ENCODE assay signal across 18 mouse cellular contexts in genomic region chr10:63277010-63277409, GRCm38 (mm10). TPM values are rescaled to one million over a fixed set of nuclear protein-coding genes. Genes with fewer than 3 reads are reported as not detected.
A peak's percentile ranks its signal among the peaks of the same experiment; 100 is the strongest.
DNase-seq lines count a peak whose midpoint lies in the region; ATAC-seq and TF ChIP-seq lines count a peak whose summit lies in the region.
"Had no signal": no experiment of that assay in that cellular context is flagged by ENCODE, and none has a peak within 500 bp of the region (broad histone marks: within the 10 kb centered on the region; RNA-seq: fewer than 3 reads in every experiment).

No protein-coding gene starts in this region.

- ATAC-seq in stomach, embryonic 14.5 days (ENCODE audit: insufficient number of reproducible peaks, insufficient read depth, low FRiP score, low read depth), result peak; percentile 46; the same call in 1 of the 2 replicates
- no peak for ATAC-seq in stomach, postnatal 0 days (ENCODE audit: low FRiP score, low TSS enrichment)
- ATAC-seq in liver, embryonic 14.5 days (ENCODE audit: insufficient read depth), result peak; percentile 88
- no peak for ATAC-seq in lung, postnatal 0 days
- ATAC-seq: forebrain, embryonic 14.5 days had no signal

- no peak overlapping the region for H3K4me2 ChIP-seq in stomach, embryonic 14.5 days (replicated peaks; ENCODE audit: low read depth, low read length)
- H3K4me2 ChIP-seq in stomach, postnatal 0 days (replicated peaks; ENCODE audit: low read depth), result no peak overlapping the region
- peak overlapping the region; percentile 62 for H3K4me2 ChIP-seq in liver, embryonic 14.5 days (ENCODE audit: low read depth)
- no peak overlapping the region for H3K4me2 ChIP-seq in lung, postnatal 0 days (replicated peaks; ENCODE audit: low read depth, low read length)
- H3K4me2 ChIP-seq: lung, embryonic 14.5 days; midbrain, embryonic 12.5 days had no signal

- TF ChIP-seq EP300 in stomach, postnatal 0 days (optimal IDR thresholded peaks at IDR 0.05), result no peak
- TF ChIP-seq EP300 in liver, embryonic 14.5 days (IDR thresholded peaks at IDR 0.05; ENCODE audit: low read depth), result peak; percentile 96
- no peak for TF ChIP-seq EP300 in lung, postnatal 0 days (IDR thresholded peaks at IDR 0.05)

- no peaks in the 10 kb centered on the region for H3K4me1 ChIP-seq in stomach, embryonic 14.5 days (ENCODE audit: control insufficient read depth, insufficient read depth, low read length)
- no peaks in the 10 kb centered on the region for H3K4me1 ChIP-seq in stomach, postnatal 0 days (replicated peaks; ENCODE audit: control insufficient read depth, insufficient read depth)
- peaks cover 49 to 52% of the 10 kb centered on the region in 2 experiments for H3K4me1 ChIP-seq in liver, embryonic 14.5 days (replicated peaks; ENCODE audit: control insufficient read depth in 2 of 2, insufficient read depth in 2 of 2, low read length in 1 of 2)
- no peaks in the 10 kb centered on the region for H3K4me1 ChIP-seq in lung, postnatal 0 days (ENCODE audit: insufficient read depth, low read depth, low read length)
- H3K4me1 ChIP-seq: midbrain, embryonic 12.5 days had no signal

- H3K4me3 ChIP-seq in stomach, embryonic 14.5 days (ENCODE audit: low read depth, low read length), result no peak overlapping the region
- no peak overlapping the region for H3K4me3 ChIP-seq in stomach, postnatal 0 days (ENCODE audit: low read depth, low read length)
- H3K4me3 ChIP-seq in liver, embryonic 14.5 days (ENCODE audit: insufficient read depth in 1 of 2, low read depth in 2 of 2, low read length in 2 of 2), result peak overlapping the region; percentile 23 to 43
- no peak overlapping the region for H3K4me3 ChIP-seq in lung, postnatal 0 days (ENCODE audit: low read depth, low read length)
- H3K4me3 ChIP-seq: gastrocnemius, adult 2 months; midbrain, embryonic 12.5 days had no signal

- no peak overlapping the region for H3K27ac ChIP-seq in stomach, embryonic 14.5 days (ENCODE audit: low read length)
- H3K27ac ChIP-seq in stomach, postnatal 0 days (replicated peaks), result no peak overlapping the region
- peak overlapping the region; percentile 93 for H3K27ac ChIP-seq in liver, embryonic 14.5 days
- H3K27ac ChIP-seq in lung, postnatal 0 days (ENCODE audit: low read length), result no peak overlapping the region
- H3K27ac ChIP-seq: gastrocnemius, adult 2 months; midbrain, embryonic 12.5 days had no signal

- 89% methylated on average over 3 of the region's 3 CpGs for WGBS in stomach, embryonic 14.5 days
- 96% methylated on average over 3 of the region's 3 CpGs for WGBS in stomach, postnatal 0 days
- 13% methylated on average over 3 of the region's 3 CpGs for WGBS in liver, embryonic 14.5 days (ENCODE audit: insufficient replicate concordance)
- 90% methylated on average over 3 of the region's 3 CpGs for WGBS in lung, postnatal 0 days

- H3K36me3 ChIP-seq in stomach, embryonic 14.5 days (ENCODE audit: control insufficient read depth, insufficient read depth, low read length), result peaks cover 27% of the 10 kb centered on the region
- H3K36me3 ChIP-seq in stomach, postnatal 0 days (ENCODE audit: control insufficient read depth, insufficient read depth, low read length), result peaks cover 11% of the 10 kb centered on the region
- peaks cover 38% of the 10 kb centered on the region for H3K36me3 ChIP-seq in liver, embryonic 14.5 days (replicated peaks; ENCODE audit: control insufficient read depth, insufficient read depth, low read depth)
- peaks cover 26% of the 10 kb centered on the region for H3K36me3 ChIP-seq in lung, postnatal 0 days (ENCODE audit: insufficient read depth, low read length)

- no peak overlapping the region for H3K9ac ChIP-seq in stomach, embryonic 14.5 days (replicated peaks; ENCODE audit: low read depth, low read length)
- H3K9ac ChIP-seq in stomach, postnatal 0 days (ENCODE audit: low read length), result no peak overlapping the region
- H3K9ac ChIP-seq in liver, embryonic 14.5 days (replicated peaks), result peak overlapping the region; percentile 54; the same call in 1 of the 2 replicates
- no peak overlapping the region for H3K9ac ChIP-seq in lung, postnatal 0 days (replicated peaks; ENCODE audit: low read depth)
- H3K9ac ChIP-seq: lung, embryonic 14.5 days; midbrain, embryonic 12.5 days had no signal

- H3K27me3 ChIP-seq in stomach, embryonic 14.5 days (ENCODE audit: control insufficient read depth, insufficient read depth, low read length), result no peaks in the 10 kb centered on the region
- H3K27me3 ChIP-seq in stomach, postnatal 0 days (ENCODE audit: control insufficient read depth, insufficient read depth, low read length), result no peaks in the 10 kb centered on the region
- no peaks in the 10 kb centered on the region for H3K27me3 ChIP-seq in liver, embryonic 14.5 days (ENCODE audit: control insufficient read depth, insufficient read depth, low read length)
- H3K27me3 ChIP-seq in lung, postnatal 0 days (replicated peaks; ENCODE audit: insufficient read depth, low read length), result no peaks in the 10 kb centered on the region
- H3K27me3 ChIP-seq: CH12.LX; midbrain, embryonic 12.5 days had no signal

- H3K9me3 ChIP-seq in stomach, embryonic 14.5 days (ENCODE audit: control insufficient read depth, low read depth, low read length), result no peaks in the 10 kb centered on the region
- no peaks in the 10 kb centered on the region for H3K9me3 ChIP-seq in stomach, postnatal 0 days (ENCODE audit: control insufficient read depth, low read length)
- no peaks in the 10 kb centered on the region for H3K9me3 ChIP-seq in liver, embryonic 14.5 days (ENCODE audit: control insufficient read depth, low read length)
- no peaks in the 10 kb centered on the region for H3K9me3 ChIP-seq in lung, postnatal 0 days (ENCODE audit: low read length)
- H3K9me3 ChIP-seq: midbrain, embryonic 12.5 days had no signal

- no peak for DNase-seq in stomach, postnatal 0 days (ENCODE audit: low spot score)
- peak; percentile 84 for DNase-seq in c-Kit-positive CD71-positive TER-119-positive erythroid progenitor cells, embryonic 14.5 days (ENCODE audit: low spot score)
- peak; percentile 80 to 84 (median 80) for DNase-seq in liver, embryonic 14.5 days (ENCODE audit: low read depth in 3 of 3, low spot score in 3 of 3)
- peak; percentile 8 for DNase-seq in yolk sac, embryonic 10.5 days (ENCODE audit: low spot score)
- DNase-seq in adrenal gland, adult 8-10 months, result no peak
- DNase-seq in lung, postnatal 0 days (ENCODE audit: low spot score), result no peak
- DNase-seq: adrenal gland, postnatal 10 days; cerebellum, adult 11 months; gastrocnemius, adult 2 months; heart, adult 18-20 months; kidney, adult 11 months; kidney, postnatal 4 days; left cerebral cortex, postnatal 4 days; lung, embryonic 14.5 days had no signal

- no peak for TF ChIP-seq CTCF in stomach, postnatal 0 days (IDR thresholded peaks at IDR 0.05; ENCODE audit: low read depth)
- TF ChIP-seq CTCF in liver, embryonic 14.5 days (IDR thresholded peaks at IDR 0.05; ENCODE audit: low read depth), result no peak
- TF ChIP-seq CTCF in lung, postnatal 0 days (IDR thresholded peaks at IDR 0.05), result no peak

RNA-seq across cellular contexts. Expression of gene Herc4, which starts 33.4 kb away (rescaled TPM):
- 48.6 and 49.1 TPM in 2 replicates for polyA plus RNA-seq in stomach, embryonic 14.5 days (2014; fragmentation: Nextera tagmentation; extraction: Ambion mirVana)
- 20.9 and 23.5 TPM in 2 replicates for polyA plus RNA-seq in stomach, postnatal 0 days (2015; fragmentation: Nextera tagmentation; extraction: Ambion mirVana)
- polyA plus RNA-seq in liver, embryonic 14.5 days (2012; rRNA removed), result 15.3 and 21.5 TPM in 2 replicates
- polyA plus RNA-seq in liver, embryonic 14.5 days (2014; fragmentation: Nextera tagmentation; extraction: Ambion mirVana), result 33.7 and 34.3 TPM in 2 replicates
- total RNA-seq in adrenal gland, adult 8-10 months (2022), result 100 to 1,000 TPM; 123 to 182 (median 151) TPM
- 23.8 and 28.3 TPM in 2 replicates for polyA plus RNA-seq in lung, postnatal 0 days (2015; fragmentation: Nextera tagmentation; extraction: Ambion mirVana)

Comparison
In these comparisons a context has a peak if more than half of its experiments do, and no peak if none do; other contexts are left out.
1. ATAC-seq: peak in stomach, embryonic 14.5 days (single experiment) and liver, embryonic 14.5 days (single experiment); none in stomach, postnatal 0 days (single experiment) and lung, postnatal 0 days (single experiment).
2. H3K4me3 ChIP-seq: peak in liver, embryonic 14.5 days (2 of 2); none in stomach, embryonic 14.5 days (single experiment), stomach, postnatal 0 days (single experiment) and lung, postnatal 0 days (single experiment).
3. DNase-seq: peak in c-Kit-positive CD71-positive TER-119-positive erythroid progenitor cells, embryonic 14.5 days (single experiment), liver, embryonic 14.5 days (3 of 3) and yolk sac, embryonic 10.5 days (single experiment); none in stomach, postnatal 0 days (single experiment), adrenal gland, adult 8-10 months (single experiment) and lung, postnatal 0 days (single experiment).